In genomic region chr9:24773669-24774068, GRCm38 (mm10) we compare ENCODE assay signal across 9 mouse cellular contexts. TPM values are rescaled to one million over a fixed set of nuclear protein-coding genes. Genes with fewer than 3 reads are reported as not detected.
DNase-seq lines count a peak whose midpoint lies in the region; ATAC-seq and TF ChIP-seq lines count a peak whose summit lies in the region.
"Had no signal": no experiment of that assay in that cellular context is flagged by ENCODE, and none has a peak within 500 bp of the region (broad histone marks: within the 10 kb centered on the region; RNA-seq: fewer than 3 reads in every experiment).

No protein-coding gene starts in this region.

- no peak for TF ChIP-seq POLR2A in ES-Bruce4 (IDR thresholded peaks at IDR 0.05; ENCODE audit: insufficient read depth, low read length)

- TF ChIP-seq EP300 in ES-Bruce4 (IDR thresholded peaks at IDR 0.05; ENCODE audit: insufficient read depth, low read depth, low read length), result no peak

- H3K4me1 ChIP-seq in ES-Bruce4 (ENCODE audit: control insufficient read depth, insufficient read depth, low read length), result no peaks in the 10 kb centered on the region
- H3K4me1 ChIP-seq in liver, embryonic 13.5 days (replicated peaks), result peaks cover 10% of the 10 kb centered on the region; the same call in 1 of the 2 replicates

- H3K36me3 ChIP-seq in ES-Bruce4 (ENCODE audit: control insufficient read depth, insufficient read depth, low read length, poor library complexity, severe bottlenecking), result no peaks in the 10 kb centered on the region
- no peaks in the 10 kb centered on the region for H3K36me3 ChIP-seq in liver, embryonic 13.5 days

- no peak overlapping the region for H3K27ac ChIP-seq in ES-Bruce4 (ENCODE audit: insufficient read depth, low read length)
- no peak overlapping the region for H3K27ac ChIP-seq in liver, embryonic 13.5 days

- peak overlapping the region; percentile 45 for H3K9ac ChIP-seq in ES-Bruce4 (ENCODE audit: low read depth, poor library complexity, severe bottlenecking)
- peak overlapping the region; percentile 41; the same call in 1 of the 2 replicates for H3K9ac ChIP-seq in liver, embryonic 13.5 days

- H3K27me3 ChIP-seq in ES-Bruce4 (ENCODE audit: control insufficient read depth, insufficient read depth, low read length, poor library complexity, severe bottlenecking), result peaks cover 23% of the 10 kb centered on the region
- peaks cover 95% of the 10 kb centered on the region for H3K27me3 ChIP-seq in liver, embryonic 13.5 days

- TF ChIP-seq CTCF in ES-Bruce4 (IDR thresholded peaks at IDR 0.05; ENCODE audit: low read depth, low read length), result no peak

- ATAC-seq in granulocyte monocyte progenitor cell, adult 5-6 weeks (replicated peaks; ENCODE audit: poor library complexity, severe bottlenecking), result peak; percentile 23; the same call in 1 of the 2 replicates
- ATAC-seq in liver, embryonic 13.5 days (ENCODE audit: low read depth), result no peak

- WGBS in liver, embryonic 13.5 days (ENCODE audit: insufficient replicate concordance), result 2% methylated on average over 19 of the region's 19 CpGs

- no peaks in the 10 kb centered on the region for H3K9me3 ChIP-seq in ES-Bruce4 (replicated peaks; ENCODE audit: control insufficient read depth, insufficient read depth, low read length, poor library complexity, severe bottlenecking)
- H3K9me3 ChIP-seq in liver, embryonic 13.5 days (replicated peaks), result no peaks in the 10 kb centered on the region

- H3K4me3 ChIP-seq in ES-Bruce4 (ENCODE audit: low read depth, low read length), result peak overlapping the region; percentile 64
- H3K4me3 ChIP-seq in liver, embryonic 13.5 days (replicated peaks), result peak overlapping the region; percentile 43
- H3K4me3 ChIP-seq: myocyte had no signal

- H3K4me2 ChIP-seq in liver, embryonic 13.5 days, result peak overlapping the region; percentile 38

- peak; percentile 51 for DNase-seq in embryo, embryonic 10 days (ENCODE audit: low spot score)
- DNase-seq in embryo, embryonic 9.5 days (ENCODE audit: extremely low spot score), result no peak
- no peak for DNase-seq in liver, embryonic 13.5 days
- no peak for DNase-seq in thymus, postnatal 36 days
- DNase-seq in adrenal gland, postnatal 36 days, result no peak
- no peak for DNase-seq in right cerebral cortex, adult 18-20 months

RNA-seq across cellular contexts. Expression of gene Tbx20, which starts 0.4 kb away (rescaled TPM):
- polyA plus RNA-seq in ES-Bruce4 (2011; ENCODE audit: insufficient read depth, insufficient read length, low read depth, missing spikeins), result 16.3 and 20.6 TPM in 2 replicates
- total RNA-seq in granulocyte monocyte progenitor cell, adult 5-6 weeks (2014; fragmentation: Nextera tagmentation), result not detected in 2 replicates
- not detected in 2 replicates for total RNA-seq in granulocyte monocyte progenitor cell, adult 5-6 weeks (2017)
- polyA plus RNA-seq in liver, embryonic 13.5 days (2015; fragmentation: Nextera tagmentation; extraction: Ambion mirVana), result 0.69 and 0.96 TPM in 2 replicates
- total RNA-seq in adrenal gland, postnatal 36 days (2021), result 10 to 100 TPM; 15.2 to 20.0 TPM
- polyA plus RNA-seq: myocyte had no signal

Comparison
In these comparisons a context has a peak if more than half of its experiments do, and no peak if none do; other contexts are left out.
1. RNA of gene Tbx20, which starts 0.4 kb away (total RNA-seq): 15.2 to 20.0 TPM in adrenal gland, postnatal 36 days; not detected in granulocyte monocyte progenitor cell, adult 5-6 weeks; every median in the first group is over 10 times any median in the second.